Mouse (Mus musculus): ENCODE results near the gene Kif13a. TPM values are rescaled to one million over a fixed set of nuclear protein-coding genes. Genes with fewer than 3 reads are reported as not detected.

The Kif13a gene
- polyA plus RNA-seq, 1 experiment from 2014 or later, result 14.5 TPM

DNA sequence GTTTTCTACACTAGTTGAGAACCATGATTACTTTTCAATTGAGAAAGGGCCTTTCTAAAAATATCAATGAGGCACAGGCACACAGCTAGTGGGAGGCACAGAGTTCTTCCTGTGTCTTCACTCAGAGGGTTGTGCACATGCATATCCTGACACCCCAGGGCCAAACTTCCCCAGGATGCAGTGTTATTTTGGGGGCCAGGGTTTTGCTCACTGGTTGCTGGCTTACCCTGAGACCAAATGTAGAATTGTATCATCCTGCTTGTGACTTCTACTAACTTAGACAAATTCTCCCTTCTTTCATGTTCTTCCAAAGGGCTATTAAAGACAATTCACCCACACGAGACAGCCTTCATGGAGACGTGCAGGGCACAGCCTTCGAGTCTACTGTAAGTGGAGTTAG is 45.7 kb downstream of the Kif13a start:
- Histone ChIP-seq H3K27me3 (ENCODE audit: control insufficient read depth, insufficient read depth, low read length) (no peaks in the 10 kb centered on the region), H3K4me2 (replicated peaks; ENCODE audit: low read depth, low read length) (no peak overlapping the region), H3K4me3 (ENCODE audit: low read depth, low read length) (no peak overlapping the region), H3K9ac (ENCODE audit: low read depth, low read length) (no peak overlapping the region), H3K9me3 (ENCODE audit: control insufficient read depth, low read length) (no peaks in the 10 kb centered on the region), H3K4me1 (replicated peaks; ENCODE audit: control insufficient read depth, insufficient read depth, low read length) (no peaks in the 10 kb centered on the region), H3K36me3 (ENCODE audit: control insufficient read depth, insufficient read depth, low read length) (no peaks in the 10 kb centered on the region), H3K27ac (ENCODE audit: low read depth, low read length) (no peak overlapping the region)
- no peak for ATAC-seq (ENCODE audit: low FRiP score)
- WGBS, result 85% methylated on average over 3 of the region's 3 CpGs
- no peak for DNase-seq (ENCODE audit: low spot score)

DNA sequence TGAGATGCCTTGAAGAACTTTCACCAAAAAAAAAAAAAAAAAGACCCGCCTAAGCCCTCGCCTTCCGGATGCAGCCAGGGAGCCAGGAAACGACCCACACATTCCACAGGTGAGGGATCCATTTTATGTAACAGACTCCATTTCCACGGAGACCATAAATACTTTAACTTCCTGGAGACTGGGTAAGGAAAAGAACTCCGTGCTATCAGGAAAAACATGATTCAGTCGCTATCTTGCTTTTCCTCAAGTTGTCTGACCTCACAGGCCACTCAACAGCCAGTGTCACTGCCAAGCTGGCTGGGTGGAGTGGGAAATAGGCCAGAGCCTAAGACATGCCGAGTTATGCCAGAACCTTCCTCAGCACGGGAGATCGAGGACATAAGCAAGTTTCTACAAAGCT is 46.3 kb downstream of the Kif13a start:
- WGBS, result 80% methylated on average over 10 of the region's 10 CpGs
- ATAC-seq (ENCODE audit: low FRiP score), result no peak
- Histone ChIP-seq H3K27ac (ENCODE audit: low read depth, low read length) (no peak overlapping the region), H3K4me1 (replicated peaks; ENCODE audit: control insufficient read depth, insufficient read depth, low read length) (no peaks in the 10 kb centered on the region), H3K9ac (ENCODE audit: low read depth, low read length) (no peak overlapping the region), H3K4me2 (replicated peaks; ENCODE audit: low read depth, low read length) (no peak overlapping the region), H3K9me3 (ENCODE audit: control insufficient read depth, low read length) (no peaks in the 10 kb centered on the region), H3K4me3 (ENCODE audit: low read depth, low read length) (no peak overlapping the region), H3K36me3 (ENCODE audit: control insufficient read depth, insufficient read depth, low read length) (no peaks in the 10 kb centered on the region), H3K27me3 (ENCODE audit: control insufficient read depth, insufficient read depth, low read length) (no peaks in the 10 kb centered on the region)
- no peak for DNase-seq (ENCODE audit: low spot score)

GRCm38 (mm10) chr13:46880736-46881135 is 48.9 kb downstream of the Kif13a start:
- Histone ChIP-seq H3K27ac (ENCODE audit: low read depth, low read length) (no peak overlapping the region), H3K4me3 (ENCODE audit: low read depth, low read length) (no peak overlapping the region), H3K9me3 (ENCODE audit: control insufficient read depth, low read length) (no peaks in the 10 kb centered on the region), H3K9ac (ENCODE audit: low read depth, low read length) (no peak overlapping the region), H3K36me3 (ENCODE audit: control insufficient read depth, insufficient read depth, low read length) (no peaks in the 10 kb centered on the region), H3K27me3 (ENCODE audit: control insufficient read depth, insufficient read depth, low read length) (no peaks in the 10 kb centered on the region), H3K4me1 (replicated peaks; ENCODE audit: control insufficient read depth, insufficient read depth, low read length) (no peaks in the 10 kb centered on the region), H3K4me2 (replicated peaks; ENCODE audit: low read depth, low read length) (no peak overlapping the region)
- ATAC-seq (ENCODE audit: low FRiP score) (no peak), DNase-seq (ENCODE audit: low spot score) (peak; percentile 22)
- 64% methylated on average over 14 of the region's 14 CpGs for WGBS

DNA sequence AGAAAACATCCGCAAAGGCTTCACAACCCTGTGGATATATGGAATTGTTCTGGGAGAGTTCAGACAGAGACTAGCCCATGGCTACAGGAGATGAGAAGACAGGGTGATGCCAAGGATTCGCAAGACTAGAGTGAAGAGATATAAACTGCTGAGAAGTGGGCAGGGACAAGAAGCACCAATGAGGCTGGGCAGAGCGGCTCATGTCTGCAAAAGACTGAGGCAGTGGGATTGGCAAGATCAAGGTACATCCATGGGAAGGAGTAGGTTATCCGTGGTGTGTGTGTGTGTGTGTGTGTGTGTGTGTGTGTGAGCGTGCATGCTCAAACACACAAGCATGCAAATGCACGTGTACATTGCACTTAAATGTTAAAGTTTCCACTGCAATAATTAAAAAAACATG is 49.4 kb downstream of the Kif13a start:
- no peak overlapping the region for H3K9ac ChIP-seq (ENCODE audit: low read depth, low read length)
- no peaks in the 10 kb centered on the region for H3K4me1 ChIP-seq (replicated peaks; ENCODE audit: control insufficient read depth, insufficient read depth, low read length)
- ATAC-seq (ENCODE audit: low FRiP score) (no peak), DNase-seq (ENCODE audit: low spot score) (no peak)
- H3K4me3 ChIP-seq (ENCODE audit: low read depth, low read length), result no peak overlapping the region
- no peaks in the 10 kb centered on the region for H3K27me3 ChIP-seq (ENCODE audit: control insufficient read depth, insufficient read depth, low read length)
- H3K9me3 ChIP-seq (ENCODE audit: control insufficient read depth, low read length), result no peaks in the 10 kb centered on the region
- WGBS, result 89% methylated on average over 6 of the region's 6 CpGs
- no peak overlapping the region for H3K4me2 ChIP-seq (replicated peaks; ENCODE audit: low read depth, low read length)
- no peaks in the 10 kb centered on the region for H3K36me3 ChIP-seq (ENCODE audit: control insufficient read depth, insufficient read depth, low read length)
- H3K27ac ChIP-seq (ENCODE audit: low read depth, low read length), result no peak overlapping the region

GRCm38 (mm10) chr13:46877049-46877448 is 52.6 kb downstream of the Kif13a start:
- DNase-seq (ENCODE audit: low spot score), result no peak
- no peak overlapping the region for H3K4me3 ChIP-seq (ENCODE audit: low read depth, low read length)
- H3K4me1 ChIP-seq (replicated peaks; ENCODE audit: control insufficient read depth, insufficient read depth, low read length), result peaks cover 5% of the 10 kb centered on the region
- no peaks in the 10 kb centered on the region for H3K27me3 ChIP-seq (ENCODE audit: control insufficient read depth, insufficient read depth, low read length)
- no peak overlapping the region for H3K27ac ChIP-seq (ENCODE audit: low read depth, low read length)
- no peak overlapping the region for H3K4me2 ChIP-seq (replicated peaks; ENCODE audit: low read depth, low read length)
- no peaks in the 10 kb centered on the region for H3K9me3 ChIP-seq (ENCODE audit: control insufficient read depth, low read length)
- no peaks in the 10 kb centered on the region for H3K36me3 ChIP-seq (ENCODE audit: control insufficient read depth, insufficient read depth, low read length)
- no peak for ATAC-seq (ENCODE audit: low FRiP score)
- no peak overlapping the region for H3K9ac ChIP-seq (ENCODE audit: low read depth, low read length)
- WGBS, result 90% methylated on average over 4 of the region's 4 CpGs

GRCm38 (mm10) chr13:46875377-46875776 is 54.3 kb downstream of the Kif13a start:
- Histone ChIP-seq H3K4me3 (ENCODE audit: low read depth, low read length) (no peak overlapping the region), H3K4me1 (replicated peaks; ENCODE audit: control insufficient read depth, insufficient read depth, low read length) (peaks cover 5% of the 10 kb centered on the region), H3K36me3 (ENCODE audit: control insufficient read depth, insufficient read depth, low read length) (no peaks in the 10 kb centered on the region), H3K4me2 (replicated peaks; ENCODE audit: low read depth, low read length) (no peak overlapping the region), H3K9me3 (ENCODE audit: control insufficient read depth, low read length) (no peaks in the 10 kb centered on the region), H3K27me3 (ENCODE audit: control insufficient read depth, insufficient read depth, low read length) (no peaks in the 10 kb centered on the region), H3K9ac (ENCODE audit: low read depth, low read length) (no peak overlapping the region), H3K27ac (ENCODE audit: low read depth, low read length) (no peak overlapping the region)
- WGBS, result 88% methylated on average over 6 of the region's 6 CpGs
- no peak for ATAC-seq (ENCODE audit: low FRiP score)
- no peak for DNase-seq (ENCODE audit: low spot score)

GRCm38 (mm10) chr13:46872732-46873131 is 56.9 kb downstream of the Kif13a start:
- H3K9ac ChIP-seq (ENCODE audit: low read depth, low read length), result no peak overlapping the region
- H3K4me1 ChIP-seq (replicated peaks; ENCODE audit: control insufficient read depth, insufficient read depth, low read length), result peaks cover 5% of the 10 kb centered on the region
- 90% methylated on average over 11 of the region's 11 CpGs for WGBS

GRCm38 (mm10) chr13:46872194-46872593 is 57.5 kb downstream of the Kif13a start:
- ATAC-seq (ENCODE audit: low FRiP score), result 0 out of 2 replicates have a peak, but pooled peaks have one; percentile 30
- 63% methylated on average over 6 of the region's 6 CpGs for WGBS
- H3K27ac ChIP-seq (ENCODE audit: low read depth, low read length), result no peak overlapping the region

More at GRCm38 (mm10) chr13:46872732-46873131, 56.9 kb downstream of the Kif13a start:
- ATAC-seq (ENCODE audit: low FRiP score), result no peak
- H3K9me3 ChIP-seq (ENCODE audit: control insufficient read depth, low read length), result no peaks in the 10 kb centered on the region
- no peak for DNase-seq (ENCODE audit: low spot score)
- no peak overlapping the region for H3K4me3 ChIP-seq (ENCODE audit: low read depth, low read length)
- H3K27me3 ChIP-seq (ENCODE audit: control insufficient read depth, insufficient read depth, low read length), result no peaks in the 10 kb centered on the region
- H3K27ac ChIP-seq (ENCODE audit: low read depth, low read length), result no peak overlapping the region
- no peak overlapping the region for H3K4me2 ChIP-seq (replicated peaks; ENCODE audit: low read depth, low read length)
- H3K36me3 ChIP-seq (ENCODE audit: control insufficient read depth, insufficient read depth, low read length), result no peaks in the 10 kb centered on the region

DNA sequence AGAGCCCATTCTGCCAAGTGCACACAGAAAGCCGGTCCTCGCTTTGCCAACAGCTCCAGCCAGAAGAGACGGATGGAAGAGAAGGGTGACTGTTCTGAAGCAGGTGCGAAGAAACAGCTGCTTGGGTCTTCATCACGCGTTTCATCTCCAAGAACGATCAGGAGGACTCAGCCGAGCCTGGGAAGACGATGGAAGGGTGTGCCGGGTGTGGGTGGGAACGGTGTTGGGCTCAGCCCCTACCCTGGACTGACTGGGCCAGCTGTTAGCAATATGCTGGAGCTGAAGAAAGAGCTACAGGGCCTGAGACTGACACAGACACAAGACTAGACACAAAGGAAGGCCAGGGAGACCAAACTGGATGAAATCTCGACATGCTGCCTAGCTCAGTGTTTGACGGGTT is 60.2 kb downstream of the Kif13a start:
- H3K4me3 ChIP-seq (ENCODE audit: low read depth, low read length), result no peak overlapping the region
- WGBS, result 94% methylated on average over 13 of the region's 13 CpGs
- no peaks in the 10 kb centered on the region for H3K27me3 ChIP-seq (ENCODE audit: control insufficient read depth, insufficient read depth, low read length)
- peaks cover 5% of the 10 kb centered on the region for H3K4me1 ChIP-seq (replicated peaks; ENCODE audit: control insufficient read depth, insufficient read depth, low read length)
- no peaks in the 10 kb centered on the region for H3K9me3 ChIP-seq (ENCODE audit: control insufficient read depth, low read length)
- H3K9ac ChIP-seq (ENCODE audit: low read depth, low read length), result no peak overlapping the region
- ATAC-seq (ENCODE audit: low FRiP score), result no peak
- DNase-seq (ENCODE audit: low spot score), result no peak
- no peaks in the 10 kb centered on the region for H3K36me3 ChIP-seq (ENCODE audit: control insufficient read depth, insufficient read depth, low read length)
- no peak overlapping the region for H3K4me2 ChIP-seq (replicated peaks; ENCODE audit: low read depth, low read length)
- no peak overlapping the region for H3K27ac ChIP-seq (ENCODE audit: low read depth, low read length)

More at GRCm38 (mm10) chr13:46872194-46872593, 57.5 kb downstream of the Kif13a start:
- no peaks in the 10 kb centered on the region for H3K36me3 ChIP-seq (ENCODE audit: control insufficient read depth, insufficient read depth, low read length)
- H3K4me1 ChIP-seq (replicated peaks; ENCODE audit: control insufficient read depth, insufficient read depth, low read length), result peaks cover 5% of the 10 kb centered on the region
- H3K9ac ChIP-seq (ENCODE audit: low read depth, low read length), result no peak overlapping the region
- H3K27me3 ChIP-seq (ENCODE audit: control insufficient read depth, insufficient read depth, low read length), result no peaks in the 10 kb centered on the region
- H3K4me3 ChIP-seq (ENCODE audit: low read depth, low read length), result no peak overlapping the region
- H3K4me2 ChIP-seq (replicated peaks; ENCODE audit: low read depth, low read length), result no peak overlapping the region
- no peaks in the 10 kb centered on the region for H3K9me3 ChIP-seq (ENCODE audit: control insufficient read depth, low read length)
- DNase-seq (ENCODE audit: low spot score), result peak; percentile 30

Measured in hindbrain, embryonic 11.5 days (tissue).